Mouse (Mus musculus) liver, adult 2 months (tissue): ENCODE results near the gene Rcor1. TPM values are rescaled to one million over a fixed set of nuclear protein-coding genes. Genes with fewer than 3 reads are reported as not detected.

Source experiments
- DNase-seq: peaks from one replicate; pipeline ENCODE4 v3.0.0-alpha.2; 2011; ENCODE audit warnings: low read depth, low spot score; ENCODE audit errors: extremely low read depth
- H3K27ac ChIP-seq: fragments of 200-500 bp; replicated peaks from 2 replicates; pipeline ENCODE4 v1.5.1; 2012; ENCODE audit warnings: low read depth, mild to moderate bottlenecking, control low read depth, inconsistent platforms, low read length; ENCODE audit not compliant: insufficient read depth
- H3K27me3 ChIP-seq: fragments of 200-500 bp; 2 replicates; pipeline ENCODE4 v1.6.1; 2012; ENCODE audit warnings: mild to moderate bottlenecking, moderate library complexity, low read length, inconsistent platforms; ENCODE audit not compliant: control insufficient read depth, insufficient read depth
- H3K36me3 ChIP-seq: fragments of 200-500 bp; 2 replicates; pipeline ENCODE4 v1.6.1; 2012; ENCODE audit warnings: low read length, inconsistent platforms; ENCODE audit not compliant: control insufficient read depth, insufficient read depth
- H3K4me1 ChIP-seq: fragments of 200-500 bp; 2 replicates; pipeline ENCODE4 v1.6.1; 2011; ENCODE audit warnings: low read length; ENCODE audit not compliant: control insufficient read depth, insufficient read depth
- H3K4me3 ChIP-seq: fragments of 200-500 bp; 2 replicates; pipeline ENCODE4 v1.5.1; 2011; ENCODE audit warnings: low read depth, mild to moderate bottlenecking, control low read depth, low read length, moderate library complexity; ENCODE audit not compliant: insufficient read depth
- H3K79me2 ChIP-seq: fragments of 200-500 bp; 2 replicates; pipeline ENCODE4 v1.6.1; 2012; ENCODE audit warnings: inconsistent platforms, mild to moderate bottlenecking, low read length, moderate library complexity; ENCODE audit not compliant: control insufficient read depth, insufficient read depth
- H3K9ac ChIP-seq: fragments of 200-500 bp; 2 replicates; pipeline ENCODE4 v1.6.1; 2012; ENCODE audit warnings: low read depth, mild to moderate bottlenecking, control low read depth, inconsistent platforms, low read length
- CTCF ChIP-seq: fragments of 200-500 bp; IDR thresholded peaks from 2 replicates; pipeline ENCODE4 v1.5.1; 2011; ENCODE audit warnings: low read depth, low read length, control low read depth
- POLR2A ChIP-seq: fragments of 200-500 bp; IDR thresholded peaks from 2 replicates; pipeline ENCODE4 v1.6.1; 2011; ENCODE audit warnings: low read length, control low read depth; ENCODE audit not compliant: insufficient read depth; ENCODE audit errors: extremely low read depth
- WGBS: fragments of 180-500 bp; shearing (Covaris S2); methylation state at CpG from one replicate; pipeline ENCODE4 v1.1.7; 2018; 5-methylcytosine and 5-hydroxymethylcytosine counted together
- polyA plus RNA-seq: library from polyadenylated mRNA; depleted of rRNA; stranded (reverse); fragments of >200 nt; gene quantifications from 2 replicates; pipeline ENCODE4 v1.2.3, GENCODE M21; 2012
- total RNA-seq: library from RNA; depleted of rRNA; stranded (reverse); fragments of >200 nt; gene quantifications from 2 replicates; pipeline ENCODE4 v1.2.3, GENCODE M21; 2014

The Rcor1 gene
- total and polyA plus RNA-seq, 2 experiments: 4.4 to 5.3 TPM

DNA sequence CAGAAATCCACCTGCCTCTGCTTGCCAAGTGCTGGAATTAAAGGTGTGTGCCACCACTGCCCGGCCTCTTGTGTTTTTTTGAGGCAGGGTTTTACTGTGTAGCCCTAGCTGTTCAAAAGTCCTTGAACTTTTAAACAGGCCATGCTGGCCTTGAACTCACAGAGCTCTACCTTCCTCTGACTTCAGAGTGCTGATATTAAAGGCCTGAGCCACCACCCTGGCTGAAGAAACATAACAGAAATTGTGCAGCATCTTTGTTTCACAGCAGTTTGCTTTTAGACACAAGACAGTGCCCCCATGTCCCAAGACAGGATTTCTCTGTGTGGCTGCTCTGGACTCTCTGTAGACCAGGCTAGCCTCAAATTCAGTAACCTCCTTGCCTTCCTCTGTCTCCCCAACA, 3.2 kb downstream of the Rcor1 start:
- TF ChIP-seq POLR2A: no peak
- no peak for TF ChIP-seq CTCF
- Histone ChIP-seq H3K4me1 (peaks cover 7% of the 10 kb centered on the region), H3K27me3 (no peaks in the 10 kb centered on the region), H3K36me3 (peaks cover 2% of the 10 kb centered on the region; the same call in 1 of the 2 replicates), H3K27ac (no peak overlapping the region), H3K79me2 (peaks cover 23% of the 10 kb centered on the region; the same call in 1 of the 2 replicates), H3K9ac (no peak overlapping the region), H3K4me3 (no peak overlapping the region)
- peak; percentile 43 for DNase-seq
- WGBS: 26% methylated on average over 1 of the region's 1 CpGs

DNA sequence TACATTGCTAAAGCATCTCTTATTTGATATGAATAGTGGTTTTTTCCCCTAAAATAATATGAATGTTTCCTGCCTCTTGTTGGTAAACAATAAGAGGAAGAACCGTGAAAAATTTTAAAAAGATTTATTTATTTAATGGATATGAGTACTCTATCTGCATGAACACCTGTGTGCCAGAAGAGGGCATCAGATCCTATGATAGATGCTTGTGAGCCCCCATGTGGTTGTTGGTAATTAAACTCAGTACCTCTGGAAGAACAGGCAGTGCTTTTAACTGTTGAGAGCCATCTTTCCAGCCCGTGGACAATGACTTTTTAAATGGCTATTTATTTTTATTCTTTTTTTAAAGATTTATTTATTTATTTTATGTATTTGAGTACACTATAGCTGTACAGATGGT, 5.7 kb downstream of the Rcor1 start:
- DNase-seq: no peak
- H3K27me3 ChIP-seq: no peaks in the 10 kb centered on the region
- WGBS: 85% methylated on average over 2 of the region's 2 CpGs
- H3K27ac ChIP-seq: no peak overlapping the region
- peaks cover 25% of the 10 kb centered on the region; the same call in 1 of the 2 replicates for H3K79me2 ChIP-seq
- no peak overlapping the region for H3K9ac ChIP-seq
- peaks cover 9% of the 10 kb centered on the region for H3K4me1 ChIP-seq
- TF ChIP-seq CTCF (no peak), POLR2A (no peak)
- no peak overlapping the region for H3K4me3 ChIP-seq
- H3K36me3 ChIP-seq: peaks cover 2% of the 10 kb centered on the region; the same call in 1 of the 2 replicates

DNA sequence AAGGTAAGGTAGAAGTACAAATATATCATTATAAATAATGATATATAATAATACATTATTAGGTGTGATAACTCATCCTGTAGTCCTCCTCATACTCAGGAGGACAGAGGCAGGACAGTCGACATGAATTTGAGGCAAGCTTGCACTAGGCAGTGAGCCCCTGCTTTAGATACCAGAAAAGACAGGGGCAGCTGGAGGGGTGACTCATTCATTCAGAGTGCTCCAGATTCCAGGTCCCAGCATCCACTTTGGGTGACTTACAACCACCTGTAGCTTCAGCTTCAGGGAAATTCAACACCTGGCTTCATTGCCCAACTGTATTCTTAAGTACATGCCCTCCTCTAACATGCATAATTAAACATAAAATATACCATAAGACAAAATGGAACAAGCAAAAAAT, 7.7 kb downstream of the Rcor1 start:
- H3K27me3 ChIP-seq: no peaks in the 10 kb centered on the region
- H3K9ac ChIP-seq: no peak overlapping the region
- no peak for DNase-seq
- TF ChIP-seq POLR2A (no peak), CTCF (no peak)
- H3K79me2 ChIP-seq: peaks cover 30% of the 10 kb centered on the region; the same call in 1 of the 2 replicates
- H3K4me3 ChIP-seq: no peak overlapping the region
- 88% methylated on average over 1 of the region's 1 CpGs for WGBS
- peaks cover 2% of the 10 kb centered on the region; the same call in 1 of the 2 replicates for H3K36me3 ChIP-seq
- H3K4me1 ChIP-seq: peaks cover 12% of the 10 kb centered on the region
- no peak overlapping the region for H3K27ac ChIP-seq

DNA sequence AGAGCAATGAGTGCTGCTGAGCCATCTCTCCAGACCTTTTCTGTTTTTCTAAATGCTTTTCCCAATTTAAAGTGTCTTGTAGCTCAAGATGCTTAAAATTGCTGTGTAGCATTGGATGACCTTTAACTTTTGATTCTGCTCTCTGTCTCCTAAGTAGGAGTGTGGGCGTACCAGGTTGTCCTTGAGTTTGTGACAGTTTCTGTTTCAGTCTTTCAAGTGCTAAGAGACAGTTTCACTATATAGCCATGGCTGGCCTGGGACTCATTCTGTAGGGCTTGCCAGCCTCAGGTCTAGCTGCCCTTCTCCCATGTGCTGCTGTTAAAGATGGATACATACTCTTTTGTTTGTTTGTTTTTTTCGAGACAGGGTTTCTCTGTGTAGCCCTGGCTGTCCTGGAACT, 9.1 kb downstream of the Rcor1 start:
- Histone ChIP-seq H3K27me3 (no peaks in the 10 kb centered on the region), H3K36me3 (peaks cover 2% of the 10 kb centered on the region; the same call in 1 of the 2 replicates), H3K79me2 (peaks cover 31% of the 10 kb centered on the region; the same call in 1 of the 2 replicates), H3K27ac (no peak overlapping the region), H3K9ac (no peak overlapping the region), H3K4me1 (peaks cover 12% of the 10 kb centered on the region), H3K4me3 (no peak overlapping the region)
- no peak for TF ChIP-seq POLR2A
- TF ChIP-seq CTCF: no peak
- DNase-seq: no peak
- 47% methylated on average over 2 of the region's 2 CpGs for WGBS

DNA sequence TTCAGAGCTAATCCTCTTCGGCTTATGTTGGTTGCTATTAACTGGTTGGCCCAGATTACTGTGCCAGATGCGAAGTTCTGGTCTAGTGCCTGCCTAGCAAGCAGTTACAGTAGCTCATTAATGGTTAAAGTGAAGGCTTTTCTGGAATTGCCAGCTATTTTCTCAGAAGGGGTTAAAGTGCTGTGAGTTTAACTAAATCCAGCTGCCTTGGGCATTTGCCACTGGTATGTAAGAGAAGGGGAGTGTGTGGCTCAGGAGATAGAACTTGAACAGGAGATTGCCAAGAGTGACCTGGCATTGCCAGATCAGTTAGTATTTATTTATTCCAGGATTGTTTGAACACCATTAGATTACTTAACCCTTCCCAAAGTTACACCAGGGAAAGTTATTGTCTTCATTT, 11.1 kb downstream of the Rcor1 start:
- peaks cover 27% of the 10 kb centered on the region; the same call in 1 of the 2 replicates for H3K79me2 ChIP-seq
- H3K4me1 ChIP-seq: peaks cover 14% of the 10 kb centered on the region
- no peak for TF ChIP-seq POLR2A
- TF ChIP-seq CTCF: no peak
- peaks cover 2% of the 10 kb centered on the region; the same call in 1 of the 2 replicates for H3K36me3 ChIP-seq
- H3K9ac ChIP-seq: no peak overlapping the region
- H3K27me3 ChIP-seq: no peaks in the 10 kb centered on the region
- no peak overlapping the region for H3K4me3 ChIP-seq
- peak; percentile 92 for DNase-seq
- WGBS: 23% methylated on average over 2 of the region's 2 CpGs
- H3K27ac ChIP-seq: 0 out of 2 replicates have a peak overlapping the region, but pooled peaks have one; percentile 25

DNA sequence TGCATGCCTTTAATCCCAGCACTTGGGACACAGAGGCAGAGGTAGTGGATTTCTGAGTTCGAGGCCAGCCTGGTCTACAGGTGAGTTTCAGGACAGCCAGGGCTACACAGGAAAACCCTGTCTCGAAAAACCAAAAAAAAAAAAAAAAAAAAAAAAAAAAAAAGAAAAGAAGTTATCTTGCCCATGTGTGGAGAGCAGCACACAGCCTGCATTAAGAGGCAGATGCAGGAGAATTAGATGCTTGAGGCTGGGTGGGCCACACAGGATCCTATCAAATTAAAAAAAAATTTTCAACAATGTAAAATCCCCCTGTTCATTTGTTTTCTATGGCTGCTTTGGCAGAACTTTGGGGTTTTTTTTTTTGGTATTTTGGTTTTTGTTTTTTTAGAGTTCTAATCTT, 24.2 kb downstream of the Rcor1 start:
- Histone ChIP-seq H3K4me3 (no peak overlapping the region), H3K79me2 (peaks cover 36% of the 10 kb centered on the region), H3K36me3 (no peaks in the 10 kb centered on the region), H3K27me3 (no peaks in the 10 kb centered on the region), H3K9ac (no peak overlapping the region), H3K27ac (no peak overlapping the region), H3K4me1 (peaks cover 5% of the 10 kb centered on the region)
- 89% methylated on average over 2 of the region's 2 CpGs for WGBS
- DNase-seq: no peak
- TF ChIP-seq CTCF (no peak), POLR2A (no peak)
